11 mouse cellular contexts compared by ENCODE assay signal in genomic region chr5:142362894-142363293, GRCm38 (mm10). TPM values are rescaled to one million over a fixed set of nuclear protein-coding genes. Genes with fewer than 3 reads are reported as not detected.
DNase-seq lines count a peak whose midpoint lies in the region; ATAC-seq and TF ChIP-seq lines count a peak whose summit lies in the region.
"Had no signal": no experiment of that assay in that cellular context is flagged by ENCODE, and none has a peak within 500 bp of the region (broad histone marks: within the 10 kb centered on the region; RNA-seq: fewer than 3 reads in every experiment).

No protein-coding gene starts in this region.

- ATAC-seq in kidney, embryonic 15.5 days (replicated peaks; ENCODE audit: low FRiP score): no peak

- no peaks in the 10 kb centered on the region for H3K9me3 ChIP-seq in kidney, embryonic 15.5 days (replicated peaks)
- H3K9me3 ChIP-seq: midbrain, embryonic 12.5 days had no signal

- WGBS in kidney, adult 2 months: 49% methylated on average over 3 of the region's 3 CpGs
- 73% methylated on average over 3 of the region's 3 CpGs for WGBS in kidney, embryonic 15.5 days

- H3K36me3 ChIP-seq in kidney, adult 2 months (ENCODE audit: control insufficient read depth, insufficient read depth, low read length): no peaks in the 10 kb centered on the region
- no peaks in the 10 kb centered on the region for H3K36me3 ChIP-seq in kidney, embryonic 15.5 days
- H3K36me3 ChIP-seq: midbrain, embryonic 12.5 days had no signal

- DNase-seq in adrenal gland, postnatal 14 days: peak; percentile 87
- no peak for DNase-seq in adrenal gland, adult 18-20 months (ENCODE audit: low spot score in 2 of 2)
- peak; percentile 69 for DNase-seq in kidney, adult 2 months
- DNase-seq in cerebellum, adult 9-11 months: peak; percentile 39
- DNase-seq in layer of hippocampus, adult 9-11 months: peak; percentile 74
- DNase-seq in urinary bladder, adult 18-20 months (ENCODE audit: low spot score in 2 of 2): no peak
- no peak for DNase-seq in yolk sac, embryonic 10.5 days (ENCODE audit: low spot score)
- DNase-seq: B cell, adult 2 months; right cerebral cortex, postnatal 4 days had no signal

- no peak overlapping the region for H3K9ac ChIP-seq in kidney, embryonic 15.5 days
- H3K9ac ChIP-seq: midbrain, embryonic 12.5 days had no signal

- H3K27ac ChIP-seq in kidney, adult 2 months (ENCODE audit: insufficient read depth, low read depth, low read length): no peak overlapping the region
- no peak overlapping the region for H3K27ac ChIP-seq in kidney, embryonic 15.5 days
- H3K27ac ChIP-seq: midbrain, embryonic 12.5 days had no signal

- H3K4me3 ChIP-seq in kidney, adult 2 months (ENCODE audit: insufficient read depth, low read depth, low read length): no peak overlapping the region
- no peak overlapping the region for H3K4me3 ChIP-seq in kidney, embryonic 15.5 days (replicated peaks)
- H3K4me3 ChIP-seq: midbrain, embryonic 12.5 days had no signal

- H3K27me3 ChIP-seq in kidney, adult 2 months (replicated peaks; ENCODE audit: control insufficient read depth, insufficient read depth, low read length): no peaks in the 10 kb centered on the region
- 0 out of 2 replicates have a peak, but pooled peaks cover 2% of the 10 kb centered on the region for H3K27me3 ChIP-seq in kidney, embryonic 15.5 days
- H3K27me3 ChIP-seq: midbrain, embryonic 12.5 days had no signal

- no peak overlapping the region for H3K4me2 ChIP-seq in kidney, embryonic 15.5 days
- H3K4me2 ChIP-seq: midbrain, embryonic 12.5 days had no signal

- peaks cover 4% of the 10 kb centered on the region; the same call in 1 of the 2 replicates for H3K4me1 ChIP-seq in kidney, adult 2 months (ENCODE audit: control insufficient read depth, insufficient read depth, low read length)
- H3K4me1 ChIP-seq in kidney, embryonic 15.5 days: peaks cover 8% of the 10 kb centered on the region

- TF ChIP-seq POLR2A in kidney, adult 2 months (IDR thresholded peaks at IDR 0.05; ENCODE audit: low read depth, low read length): no peak

- no peak for TF ChIP-seq CTCF in kidney, adult 2 months (conservative IDR thresholded peaks at IDR 0.05; ENCODE audit: insufficient read depth, insufficient read length, low read depth, low read length)

RNA-seq across cellular contexts. Expression of gene Foxk1, which starts 38.4 kb away (rescaled TPM):
- 20.2 and 26.4 TPM in 2 replicates for total RNA-seq in adrenal gland, postnatal 14 days (2021)
- 10 to 100 TPM; 17.9 to 22.1 TPM for total RNA-seq in adrenal gland, adult 18-20 months (2021)
- polyA plus RNA-seq in kidney, adult 2 months (2012; rRNA removed): 11.6 and 12.4 TPM in 2 replicates
- 6.4 and 7.7 TPM in 2 replicates for polyA plus RNA-seq in kidney, embryonic 15.5 days (2015; fragmentation: Nextera tagmentation; extraction: Ambion mirVana)

Comparison
In these comparisons a context has a peak if more than half of its experiments do, and no peak if none do; other contexts are left out.
1. DNase-seq: peak in adrenal gland, postnatal 14 days (single experiment), kidney, adult 2 months (single experiment), cerebellum, adult 9-11 months (single experiment) and layer of hippocampus, adult 9-11 months (single experiment); none in adrenal gland, adult 18-20 months (0 of 2), urinary bladder, adult 18-20 months (0 of 2) and yolk sac, embryonic 10.5 days (single experiment).